Mouse (Mus musculus) skeletal muscle tissue, postnatal 0 days (tissue): ENCODE data around the gene Nploc4. TPM values are rescaled to one million over a fixed set of nuclear protein-coding genes. Genes with fewer than 3 reads are reported as not detected.

ENCODE experiments used
- microRNA-seq, 2 experiments: library from miRNA; unstranded; fragments of <30 nt; microRNA quantifications; one replicate each; pipeline ENCODE4; 2016
- polyA plus RNA-seq: library from polyadenylated mRNA; unstranded; fragments of >200 nt; fragmentation: Nextera tagmentation; extraction: Ambion mirVana; gene quantifications from 2 replicates; pipeline ENCODE4 v1.2.1, GENCODE M21; 2015

Nploc4 gene
- 26.1 and 28.5 TPM in 2 replicates for polyA plus RNA-seq

DNA sequence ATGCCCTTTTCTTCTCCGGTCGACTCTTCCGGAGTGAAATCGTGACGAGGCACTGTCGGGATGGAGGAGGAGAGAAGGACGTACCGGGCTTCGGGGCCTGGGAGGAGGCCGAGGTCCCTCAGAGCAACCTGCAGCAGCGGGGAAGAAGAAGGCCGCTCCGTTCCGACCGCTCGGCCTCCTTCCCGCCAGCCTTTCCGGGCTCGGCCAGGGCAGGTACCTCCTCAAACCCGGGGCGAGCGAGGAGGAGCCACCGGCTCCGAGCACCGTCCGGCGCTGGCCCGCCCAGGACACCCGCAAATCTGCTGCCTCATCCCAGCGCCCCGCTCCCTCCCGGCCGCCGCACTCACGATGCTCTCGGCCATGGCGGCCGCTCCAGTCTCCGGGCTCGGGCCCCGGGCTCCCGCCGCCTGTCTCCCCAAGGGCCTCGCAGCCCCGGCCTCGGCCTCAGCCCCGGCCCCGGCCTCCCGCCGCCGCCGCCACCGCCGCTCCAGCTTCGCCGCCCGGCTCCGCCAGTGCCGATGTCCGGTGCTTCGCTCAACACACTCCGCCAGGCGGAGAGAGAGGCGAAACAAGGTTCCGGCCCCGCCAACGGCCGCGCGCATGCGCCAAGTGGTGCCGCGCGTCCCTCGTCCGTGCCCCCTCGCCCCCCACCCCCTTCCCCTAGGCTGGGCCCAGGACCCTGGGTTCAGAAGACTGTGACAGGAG lies at the start of gene Nploc4:
Gene Nploc4 (minus strand): TSS at position 557 of the 705 bp plus-strand sequence.

GRCm38 (mm10) chr11:120484265-120484981 lies 46.9 kb upstream of the Nploc4 start, which contains the start of gene Mrpl12:
Gene Mrpl12 (plus strand): TSS chr11:120484613.

DNA sequence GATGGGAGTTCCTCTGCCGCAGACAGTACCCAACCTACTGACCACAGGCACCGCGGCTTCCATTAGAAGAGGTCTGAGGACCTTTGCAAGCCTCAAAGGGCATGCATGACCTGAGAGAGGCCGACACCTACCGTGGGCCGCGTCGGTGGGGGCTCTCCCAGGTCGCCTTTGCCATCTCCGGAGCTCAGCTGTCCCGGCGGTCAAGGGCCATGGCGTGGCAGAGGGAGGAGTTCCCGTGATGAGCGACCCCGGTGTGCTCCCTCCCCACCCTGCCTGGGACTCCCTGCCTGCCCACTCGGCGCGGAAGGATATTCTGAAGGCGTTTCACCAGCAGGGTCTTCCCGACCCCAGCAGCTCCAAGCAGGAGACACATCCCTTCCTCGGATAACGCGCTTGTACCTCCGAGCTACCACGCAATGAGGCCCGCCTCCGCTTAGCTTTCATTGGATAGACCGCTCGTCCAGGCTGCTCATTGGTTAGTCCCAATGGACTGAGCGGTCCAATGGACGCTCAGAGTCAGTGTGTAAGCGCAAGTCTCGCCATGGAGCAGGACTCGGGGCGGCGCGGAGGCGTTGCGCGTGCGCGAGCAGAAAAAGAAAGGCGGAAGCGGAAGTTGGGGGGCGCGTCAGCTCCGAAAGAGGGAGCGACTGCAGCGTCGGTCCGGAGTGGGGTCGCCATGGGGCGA lies 29.7 kb upstream of the Nploc4 start, which contains the start of gene Arl16:
Gene Arl16 (minus strand): TSS at position 557 of the 685 bp plus-strand sequence.

GRCm38 (mm10) chr11:120457772-120458751 lies 20.6 kb upstream of the Nploc4 start, which contains the start of the genes Oxld1 and Ccdc137:
Gene Oxld1 (minus strand): TSS chr11:120458068.
Gene Ccdc137 (plus strand): TSS chr11:120458115.

GRCm38 (mm10) chr11:120453306-120453705 lies 15.8 kb upstream of the Nploc4 start, which contains the start of gene Pde6g:
Gene Pde6g (minus strand): TSS chr11:120453500.

GRCm38 (mm10) chr11:120442344-120442743 lies 4.8 kb upstream of the Nploc4 start, which contains the start of gene Tspan10:
Gene Tspan10 (plus strand): TSS chr11:120442644.

GRCm38 (mm10) chr11:120378611-120379540 lies 58.6 kb downstream of the Nploc4 start, which contains the start of gene Faap100:
Gene Faap100 (minus strand): TSS chr11:120378764.

GRCm38 (mm10) chr11:120361295-120361694 lies 76.2 kb downstream of the Nploc4 start, which contains the start of gene Fscn2:
Gene Fscn2 (plus strand): TSS chr11:120361534.

DNA sequence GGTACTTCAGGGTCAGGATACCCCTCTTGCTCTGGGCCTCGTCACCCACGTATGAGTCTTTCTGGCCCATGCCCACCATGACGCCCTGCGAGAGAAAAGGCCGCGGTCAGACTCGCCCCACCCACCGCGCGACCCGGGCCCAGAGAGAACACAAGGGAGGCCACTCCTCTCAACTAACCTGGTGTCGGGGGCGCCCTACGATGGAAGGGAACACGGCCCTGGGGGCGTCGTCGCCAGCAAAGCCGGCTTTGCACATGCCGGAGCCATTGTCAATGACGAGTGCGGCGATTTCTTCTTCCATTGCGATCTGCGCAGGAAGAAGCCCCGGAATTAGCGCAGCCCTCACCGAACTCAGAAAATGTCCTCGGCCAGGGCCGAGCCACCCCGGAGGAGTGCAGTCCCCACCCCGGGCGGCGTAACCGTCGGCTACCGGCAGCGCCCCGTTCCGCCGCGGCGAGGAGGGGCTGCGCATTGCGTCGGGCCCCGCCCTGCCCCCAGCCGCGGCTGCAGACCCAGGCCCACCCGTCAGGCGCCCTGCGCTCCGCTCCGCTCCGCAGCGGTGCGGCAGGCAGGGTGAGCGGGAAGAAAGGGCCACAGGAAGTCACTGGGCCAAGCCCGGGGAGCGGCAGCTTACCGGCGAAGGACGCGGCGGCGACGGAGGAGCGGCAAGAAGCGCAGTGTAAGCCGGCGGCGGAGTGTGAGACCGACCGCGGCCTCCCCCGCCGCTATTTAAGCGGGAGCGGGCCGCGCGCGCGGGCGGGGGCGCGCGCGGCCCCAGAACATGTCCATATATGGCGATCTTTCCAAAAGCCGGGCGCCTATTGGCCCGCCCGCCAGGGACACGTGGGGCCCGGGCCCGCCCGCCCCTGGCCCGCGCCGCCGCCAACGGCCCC lies 89.5 kb downstream of the Nploc4 start, which contains the start of gene Actg1:
Gene Actg1 (minus strand): TSS at position 752 of the 893 bp plus-strand sequence.

Small RNA genes lying within 50 kb of the gene (microRNA-seq; reads per million reads assigned to microRNA genes)
- gene Gm23419 (0 to 0.10 reads per million in 2 experiments), gene Mir6935 (1.5 to 2.5 reads per million in 2 experiments)

Other genes with a start within 250 kb of the Nploc4 start
- gene Bahcc1, start 204.8 kb downstream of the Nploc4 start, polyA plus RNA-seq, result 2.8 and 3.3 TPM in 2 replicates
- gene Actg1, start 89.2 kb downstream of the Nploc4 start, polyA plus RNA-seq, result 620 and 703 TPM in 2 replicates
- gene Fscn2, start 76.2 kb downstream of the Nploc4 start, polyA plus RNA-seq, result 3.7 and 3.9 TPM in 2 replicates
- 13.6 and 17.9 TPM in 2 replicates for gene Faap100, start 58.9 kb downstream of the Nploc4 start, polyA plus RNA-seq
- 0.07 TPM in 1 of 2 replicates, not detected in the other for gene Tspan10, start 4.9 kb upstream of the Nploc4 start, polyA plus RNA-seq
- gene Pde6g, start 15.8 kb upstream of the Nploc4 start, polyA plus RNA-seq, result 0.32 and 0.35 TPM in 2 replicates
- 40.3 and 48.5 TPM in 2 replicates for gene Oxld1, start 20.4 kb upstream of the Nploc4 start, polyA plus RNA-seq
- gene Ccdc137, start 20.4 kb upstream of the Nploc4 start, polyA plus RNA-seq, result 8.1 and 8.7 TPM in 2 replicates
- 28.0 and 33.5 TPM in 2 replicates for gene Arl16, start 29.9 kb upstream of the Nploc4 start, polyA plus RNA-seq
- 191 and 195 TPM in 2 replicates for gene Mrpl12, start 46.9 kb upstream of the Nploc4 start, polyA plus RNA-seq
- 15.4 and 38.7 TPM in 2 replicates for gene Slc25a10, start 54.1 kb upstream of the Nploc4 start, polyA plus RNA-seq
- 0.17 and 0.27 TPM in 2 replicates for gene Gcgr, start 93.0 kb upstream of the Nploc4 start, polyA plus RNA-seq
- gene Mcrip1, start 112.0 kb upstream of the Nploc4 start, polyA plus RNA-seq, result 123 and 145 TPM in 2 replicates
- gene Ppp1r27, start 113.4 kb upstream of the Nploc4 start, polyA plus RNA-seq, result 121 and 146 TPM in 2 replicates
- gene P4hb, start 135.5 kb upstream of the Nploc4 start, polyA plus RNA-seq, result 311 and 389 TPM in 2 replicates
- 252 and 323 TPM in 2 replicates for gene Arhgdia, start 143.9 kb upstream of the Nploc4 start, polyA plus RNA-seq
- gene Alyref, start 160.7 kb upstream of the Nploc4 start, polyA plus RNA-seq, result 130 and 181 TPM in 2 replicates
- 109 and 118 TPM in 2 replicates for gene Anapc11, start 160.7 kb upstream of the Nploc4 start, polyA plus RNA-seq
- 1.2 and 2.0 TPM in 2 replicates for gene Npb, start 170.8 kb upstream of the Nploc4 start, polyA plus RNA-seq
- 35.3 and 46.1 TPM in 2 replicates for gene Pcyt2, start 180.2 kb upstream of the Nploc4 start, polyA plus RNA-seq
- 11.3 and 14.0 TPM in 2 replicates for gene Sirt7, start 187.5 kb upstream of the Nploc4 start, polyA plus RNA-seq
- 22.0 TPM in 2 replicates for gene Mafg, start 195.9 kb upstream of the Nploc4 start, polyA plus RNA-seq
- gene Pycr1, start 206.1 kb upstream of the Nploc4 start, polyA plus RNA-seq, result 24.8 and 35.6 TPM in 2 replicates
- gene Myadml2, start 210.4 kb upstream of the Nploc4 start, polyA plus RNA-seq, result 73.4 and 83.9 TPM in 2 replicates
- gene Notum, start 223.5 kb upstream of the Nploc4 start, polyA plus RNA-seq, result 1.9 and 3.8 TPM in 2 replicates
- 63.0 and 64.1 TPM in 2 replicates for gene Aspscr1, start 235.3 kb upstream of the Nploc4 start, polyA plus RNA-seq